Mouse (Mus musculus) Patski (cell line): ENCODE data around the gene Rab8a. TPM values are rescaled to one million over a fixed set of nuclear protein-coding genes. Genes with fewer than 3 reads are reported as not detected.
A peak's percentile ranks its signal among the peaks of the same experiment; 100 is the strongest.

ENCODE experiments used
- ATAC-seq: fragments of 100-300 bp; one replicate; pipeline ENCODE4 v1.8.0; 2021
- CTCF ChIA-PET: fragments of 350-600 bp; sonication (Branson Sonifier 250); formaldehyde crosslinking; loops from one replicate; lab custom pipeline; 2022; ENCODE audit warnings: inconsistent platforms; lab: Charles Lee
- POLR2A ChIA-PET: fragments of 350-600 bp; sonication (Branson Sonifier 250); formaldehyde crosslinking; loops from one replicate; lab custom pipeline; 2022; ENCODE audit warnings: antibody characterized with exemption, inconsistent platforms; lab: Charles Lee
- DNase-seq: peaks from one replicate; pipeline ENCODE4 v3.0.0-alpha.2; 2011; ENCODE audit warnings: low read depth, low spot score
- H3K27me3 ChIP-seq: fragments of 371-371 bp; one replicate; pipeline ENCODE4 v1.5.1; 2021
- CTCF ChIP-seq: fragments of 100-300 bp; IDR thresholded peaks from one replicate; pipeline ENCODE4 v1.5.1; 2021
- in situ Hi-C: fragments of 300-500 bp; cut with MboI; formaldehyde crosslinking; loops from 3 replicates; pipeline ENCODE4 v1.11.1; 2018; ENCODE audit warnings: low pct_unique_long_range_greater_than_20kb, mixed read lengths
- polyA plus RNA-seq: library from polyadenylated mRNA; unstranded; gene quantifications from one replicate; pipeline ENCODE4 v1.2.3, GENCODE M21; 2021

Rab8a gene
- polyA plus RNA-seq, 1 experiment from 2014 or later, result 111 TPM

DNA sequence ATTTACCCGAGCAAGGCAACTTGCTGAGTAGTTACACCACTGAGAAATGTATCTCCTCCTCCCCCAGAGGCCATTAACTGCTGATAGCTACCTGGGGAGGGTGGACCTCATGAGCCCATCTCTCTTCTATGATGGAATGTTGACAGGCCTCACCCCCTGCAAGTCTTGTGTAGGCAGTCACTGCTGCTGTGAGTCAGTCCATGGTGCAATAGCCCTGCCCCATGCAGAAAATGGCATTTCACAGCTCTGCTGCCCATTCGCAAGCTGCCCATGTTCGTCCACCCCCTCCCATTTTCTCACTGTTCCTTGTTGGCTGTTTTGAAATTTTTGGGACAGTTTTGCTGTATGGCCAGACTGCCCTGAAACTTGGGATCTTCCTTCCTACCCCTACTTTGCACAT, 15.5 kb upstream of the Rab8a start:
- no peaks in the 10 kb centered on the region for H3K27me3 ChIP-seq
- DNase-seq, result no peak
- ChIA-PET CTCF (interaction anchor here (1.3 kb wide), 1 partner anchor 10 kb away, joined by 7 read pairs; no protein-coding TSS in a partner anchor), POLR2A (interaction anchor here (0.5 to 5.5 kb wide), 2 partner anchors 9 to 419 kb away, joined by 7 to 30 read pairs; partner anchors contain the start of gene Tpm4)
- ATAC-seq, result peak; percentile 61
- no peak for TF ChIP-seq CTCF
- in situ Hi-C loops, result loop anchor here (25.0 kb wide), 1 partner anchor 858 kb away; no protein-coding TSS in a partner anchor

DNA sequence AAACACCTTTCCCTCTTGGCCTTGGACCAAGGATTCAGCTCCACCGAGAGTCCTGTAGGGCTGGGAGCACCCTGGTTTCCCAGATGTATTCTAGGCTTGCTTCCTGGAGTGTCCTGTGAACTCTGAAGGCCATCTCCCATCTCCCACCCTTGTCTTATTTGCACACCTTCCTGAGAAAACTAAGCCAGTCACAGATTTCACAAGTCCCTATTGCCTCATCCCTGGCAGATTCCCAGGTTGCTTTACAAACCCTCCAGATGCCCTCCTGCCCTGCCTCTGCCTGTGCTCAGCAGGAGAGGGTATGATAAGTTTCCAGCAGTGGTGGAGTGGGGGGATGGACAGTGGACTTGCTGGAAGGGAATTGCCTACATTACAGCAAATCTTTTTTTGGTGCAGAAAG, 14.9 kb upstream of the Rab8a start:
- ChIA-PET CTCF (interaction anchor here (1.3 kb wide), 1 partner anchor 9 kb away, joined by 7 read pairs; no protein-coding TSS in a partner anchor), POLR2A (interaction anchor here (0.5 to 5.5 kb wide), 2 partner anchors 10 to 418 kb away, joined by 7 to 30 read pairs; partner anchors contain the start of gene Tpm4)
- no peak for DNase-seq
- in situ Hi-C loops, result loop anchor here (25.0 kb wide), 1 partner anchor 859 kb away; no protein-coding TSS in a partner anchor
- H3K27me3 ChIP-seq, result no peaks in the 10 kb centered on the region
- TF ChIP-seq CTCF, result no peak
- ATAC-seq, result peak; percentile 42

DNA sequence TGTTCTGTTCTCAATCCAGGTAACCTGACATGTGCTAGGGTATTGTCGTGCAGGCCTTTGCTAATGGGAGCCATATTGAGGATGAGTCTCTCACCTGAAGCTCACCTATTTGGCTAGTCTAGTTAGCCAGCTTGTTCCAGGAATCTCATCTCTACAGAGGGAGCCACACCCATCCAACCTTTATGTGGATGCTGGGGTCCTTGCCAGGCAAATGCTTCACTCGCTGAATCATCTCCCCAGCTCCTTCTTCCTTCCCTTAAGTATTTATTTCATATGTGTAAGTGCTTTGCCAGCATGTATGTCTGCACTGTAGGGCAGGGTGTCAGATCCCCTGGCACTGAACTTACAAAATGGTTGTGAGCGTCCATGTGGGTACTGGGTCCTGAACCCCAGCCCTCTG, 14.4 kb upstream of the Rab8a start:
- ChIA-PET POLR2A (interaction anchor here (0.6 to 5.5 kb wide), 2 partner anchors 10 kb away, joined by 3 to 30 read pairs; partner anchors contain the start of gene Tpm4), CTCF (interaction anchor here (1.3 kb wide), 1 partner anchor 9 kb away, joined by 7 read pairs; no protein-coding TSS in a partner anchor)
- ATAC-seq, result no peak
- in situ Hi-C loops, result loop anchor here (25.0 kb wide), 1 partner anchor 859 kb away; no protein-coding TSS in a partner anchor
- DNase-seq, result no peak
- TF ChIP-seq CTCF, result no peak
- H3K27me3 ChIP-seq, result no peaks in the 10 kb centered on the region

DNA sequence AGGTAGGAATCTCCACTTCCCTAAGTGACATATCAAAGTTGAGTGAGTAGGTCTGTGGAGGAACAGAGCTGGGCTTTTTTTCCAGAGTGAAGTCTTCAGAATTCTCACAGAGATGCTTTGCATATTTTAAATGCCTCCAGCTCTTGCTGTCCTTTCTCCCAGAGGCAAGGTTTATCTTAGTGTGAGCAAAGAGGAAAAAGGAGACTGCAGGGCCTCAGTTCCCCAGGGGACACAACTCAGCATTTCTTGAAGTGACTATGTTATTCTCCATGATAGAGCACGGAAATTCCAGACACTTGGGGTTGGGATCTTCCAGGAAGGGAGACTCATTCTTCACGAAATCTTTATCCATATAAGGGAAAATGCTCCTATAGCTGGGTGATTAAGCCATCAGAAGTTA, 13.7 kb upstream of the Rab8a start:
- H3K27me3 ChIP-seq, result no peaks in the 10 kb centered on the region
- CTCF ChIA-PET, result interaction anchor here (1.5 kb wide), 1 partner anchor 11 kb away, joined by 7 read pairs; no protein-coding TSS in a partner anchor
- in situ Hi-C loops, result loop anchor here (25.0 kb wide), 1 partner anchor 860 kb away; no protein-coding TSS in a partner anchor
- TF ChIP-seq CTCF, result no peak
- DNase-seq (no peak), ATAC-seq (peak; percentile 37)
- POLR2A ChIA-PET, result interaction anchor here (5.5 kb wide), 1 partner anchor 11 kb away, joined by 30 read pairs; the partner anchor contains the start of gene Tpm4

DNA sequence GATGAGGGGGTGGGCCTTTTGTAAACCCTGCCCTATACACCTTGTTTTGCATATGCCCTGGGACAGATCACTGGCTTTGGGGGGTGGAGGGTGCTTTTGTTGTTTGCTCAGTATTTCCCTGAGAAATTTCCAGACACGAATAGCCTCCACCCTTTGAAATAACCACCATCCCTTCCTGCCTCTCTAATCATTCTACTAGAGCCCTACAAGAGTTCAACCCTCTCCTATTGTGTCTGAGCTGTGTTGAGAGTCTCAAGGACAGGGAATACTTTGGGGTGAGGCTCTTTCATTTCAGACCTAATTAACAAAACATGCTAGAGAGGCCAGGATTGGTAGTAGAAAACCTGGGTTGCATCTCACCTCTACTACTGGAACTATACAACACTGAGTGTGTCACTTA, 11.9 kb upstream of the Rab8a start:
- CTCF ChIA-PET, result no interaction called here
- TF ChIP-seq CTCF, result no peak
- in situ Hi-C loops, result loop anchor here (25.0 kb wide), 1 partner anchor 862 kb away; no protein-coding TSS in a partner anchor
- DNase-seq, result no peak
- no peaks in the 10 kb centered on the region for H3K27me3 ChIP-seq
- POLR2A ChIA-PET, result interaction anchor here (5.5 kb wide), 1 partner anchor 13 kb away, joined by 30 read pairs; the partner anchor contains the start of gene Tpm4
- no peak for ATAC-seq

DNA sequence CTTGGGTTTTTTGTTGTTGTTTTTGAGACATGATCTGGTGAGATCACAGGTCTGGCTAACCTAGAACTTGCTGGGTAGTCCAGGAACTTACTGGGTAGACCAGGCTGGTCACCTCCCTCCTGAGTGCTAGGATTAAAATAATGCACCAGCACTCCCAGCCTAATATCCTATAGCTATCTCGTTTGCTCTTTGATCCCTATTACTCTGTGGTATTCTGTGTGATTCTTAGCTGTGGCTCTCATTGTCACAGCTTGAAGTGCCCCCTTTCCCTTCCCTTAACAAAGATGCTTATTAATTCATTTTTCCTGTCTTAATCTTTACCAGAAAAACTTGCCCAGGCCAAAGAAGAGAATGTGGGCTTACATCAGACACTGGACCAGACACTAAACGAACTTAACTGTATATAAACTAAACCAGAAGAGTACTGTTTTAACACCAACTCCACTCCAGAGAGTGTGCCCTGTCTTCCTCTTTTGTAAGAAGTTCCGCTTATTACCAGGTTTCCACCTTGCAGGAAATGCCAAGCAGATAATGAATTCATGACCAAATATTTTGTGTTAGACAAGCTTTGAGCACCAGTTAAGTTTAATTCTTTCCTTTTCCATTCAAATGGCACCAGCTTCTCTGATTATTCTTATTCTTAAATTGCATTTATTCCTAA, 9.5 kb upstream of the Rab8a start:
- CTCF ChIA-PET, result no interaction called here
- no peak for DNase-seq
- no peak for TF ChIP-seq CTCF
- no peaks in the 10 kb centered on the region for H3K27me3 ChIP-seq
- POLR2A ChIA-PET, result interaction anchor here (1.2 kb wide), 1 partner anchor 10 kb away, joined by 3 read pairs; no protein-coding TSS in a partner anchor
- in situ Hi-C loops, result no loop called here
- no peak for ATAC-seq

DNA sequence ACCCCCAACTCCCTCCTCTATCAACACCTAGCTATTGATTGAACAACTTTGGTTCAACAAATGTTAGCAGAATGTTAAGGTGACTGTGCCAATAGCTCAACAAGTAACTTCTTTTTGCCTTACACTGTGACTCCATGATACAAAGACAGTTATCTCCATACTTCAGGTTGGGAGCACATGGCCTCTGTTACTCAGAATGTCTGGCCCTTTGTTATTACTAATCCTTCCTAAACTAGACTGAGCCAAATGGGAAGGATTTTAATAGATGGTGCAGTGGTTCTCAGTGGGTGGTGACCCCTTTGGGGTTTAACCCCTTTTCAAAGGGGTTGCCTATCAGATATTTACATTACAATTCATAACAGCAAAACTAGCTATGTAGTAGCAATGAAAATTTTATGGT, 7.6 kb upstream of the Rab8a start:
- no peak for ATAC-seq

DNA sequence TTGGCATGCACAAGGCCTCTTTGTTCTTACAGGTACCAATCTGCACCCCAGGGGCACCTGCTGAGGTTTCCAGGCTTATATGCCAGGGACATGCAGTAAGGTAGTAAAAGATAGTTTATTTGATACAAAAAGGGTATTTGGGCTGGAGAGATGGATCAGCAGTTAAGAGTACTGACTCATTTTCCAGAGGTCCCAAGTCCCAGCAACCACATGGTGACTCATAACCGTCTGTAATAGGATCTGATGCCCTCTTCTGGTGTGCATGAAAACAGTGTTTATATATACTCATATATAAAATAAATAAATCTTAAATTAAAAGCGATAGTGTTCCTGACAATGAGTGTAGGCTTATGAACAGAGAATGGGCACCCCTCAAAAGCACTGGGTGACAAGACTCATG, 2.9 kb upstream of the Rab8a start:
- ATAC-seq (no peak), DNase-seq (no peak)
- TF ChIP-seq CTCF, result no peak
- no peaks in the 10 kb centered on the region for H3K27me3 ChIP-seq
- ChIA-PET POLR2A (interaction anchor here (1.4 kb wide), 1 partner anchor 52 kb away, joined by 4 read pairs; no protein-coding TSS in a partner anchor), CTCF (interaction anchor here (1.7 kb wide), 1 partner anchor 53 kb away, joined by 4 read pairs; no protein-coding TSS in a partner anchor)
- in situ Hi-C loops, result no loop called here

More for the DNA sequence above, 7.6 kb upstream of the Rab8a start:
- CTCF ChIA-PET, result no interaction called here
- in situ Hi-C loops, result no loop called here
- POLR2A ChIA-PET, result interaction anchor here (0.7 kb wide), 1 partner anchor 17 kb away, joined by 3 read pairs; no protein-coding TSS in a partner anchor
- H3K27me3 ChIP-seq, result no peaks in the 10 kb centered on the region
- TF ChIP-seq CTCF, result no peak
- no peak for DNase-seq

DNA sequence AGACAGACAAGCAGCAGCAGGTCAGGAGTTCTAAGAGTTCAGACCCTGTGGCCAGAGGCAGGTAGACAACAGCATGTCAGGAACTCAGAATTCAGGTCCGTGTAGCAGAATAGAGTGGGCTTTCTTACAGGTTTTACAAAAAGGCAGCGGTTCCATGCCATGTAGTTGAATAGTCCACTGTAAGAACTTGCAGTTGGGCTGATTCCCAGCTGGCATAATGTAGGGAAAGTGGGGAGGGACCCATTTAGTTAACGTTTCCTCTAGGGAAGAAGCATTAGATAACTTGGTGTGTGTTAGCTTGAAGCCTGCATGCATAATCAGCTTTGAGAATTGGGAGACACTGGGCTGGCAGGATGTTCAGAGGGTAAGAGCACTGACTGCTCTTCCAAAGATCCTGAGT, 2.3 kb upstream of the Rab8a start:
- in situ Hi-C loops, result no loop called here
- no peaks in the 10 kb centered on the region for H3K27me3 ChIP-seq
- ChIA-PET CTCF (interaction anchor here (0.9 to 1.7 kb wide), 2 partner anchors 44 to 53 kb away, joined by 3 to 4 read pairs; no protein-coding TSS in a partner anchor), POLR2A (interaction anchor here (1.4 kb wide), 1 partner anchor 53 kb away, joined by 4 read pairs; no protein-coding TSS in a partner anchor)
- TF ChIP-seq CTCF, result no peak
- no peak for DNase-seq
- no peak for ATAC-seq

DNA sequence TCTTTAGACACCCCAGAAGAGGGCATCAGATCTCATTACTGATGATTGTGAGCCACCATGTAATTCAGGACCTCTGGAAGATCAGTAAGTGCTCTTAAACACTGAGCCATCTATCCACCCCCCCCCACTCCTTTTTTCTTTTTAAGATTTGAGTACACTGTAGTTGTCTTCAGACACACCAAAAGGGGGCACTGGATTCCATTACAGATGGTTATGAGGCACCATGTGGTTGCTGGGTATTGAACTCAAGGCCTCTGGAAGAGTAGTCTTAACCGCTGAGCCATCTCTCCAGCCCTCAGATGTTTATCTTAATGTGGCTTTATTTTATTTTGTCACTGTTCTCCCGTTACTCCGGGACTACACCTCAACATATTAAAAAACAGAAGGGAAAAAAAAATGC, 993 bp upstream of the Rab8a start:
- in situ Hi-C loops, result no loop called here
- ChIA-PET CTCF (no interaction called here), POLR2A (no interaction called here)
- H3K27me3 ChIP-seq, result no peaks in the 10 kb centered on the region
- TF ChIP-seq CTCF, result no peak
- no peak for DNase-seq
- ATAC-seq, result no peak
